Mouse (Mus musculus) urinary bladder, postnatal 25 days (tissue): ENCODE results near the gene Map1s.

Source experiments
- DNase-seq: peaks from one replicate; pipeline ENCODE4 v3.0.0; 2022; ENCODE audit warnings: low spot score

Gene Map1s

GRCm38 (mm10) chr8:70905831-70906736, at the start of gene Map1s:
Gene Map1s (plus strand): TSS chr8:70905932.
- peak; percentile 78 for DNase-seq

DNA sequence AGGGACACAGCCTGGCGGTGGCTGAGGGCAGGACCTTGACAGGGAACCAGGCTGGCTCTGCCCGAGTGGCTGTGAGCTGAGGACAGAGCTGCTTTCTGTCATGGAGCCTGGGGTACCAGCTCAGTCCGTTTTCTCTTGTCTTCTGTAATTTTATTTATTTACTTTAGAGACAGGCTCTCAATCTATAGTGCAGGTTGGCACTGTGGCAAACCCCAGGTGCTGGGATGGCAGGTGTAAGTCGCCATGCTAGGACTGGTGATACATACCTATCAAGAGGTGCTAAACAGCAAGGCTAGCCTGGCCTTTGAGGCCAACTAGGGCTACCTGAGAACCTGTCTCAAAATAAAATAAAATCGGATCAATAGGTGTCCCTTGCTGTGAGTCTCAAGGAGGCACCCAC, 49.7 kb upstream of the Map1s start:
- DNase-seq = no peak

DNA sequence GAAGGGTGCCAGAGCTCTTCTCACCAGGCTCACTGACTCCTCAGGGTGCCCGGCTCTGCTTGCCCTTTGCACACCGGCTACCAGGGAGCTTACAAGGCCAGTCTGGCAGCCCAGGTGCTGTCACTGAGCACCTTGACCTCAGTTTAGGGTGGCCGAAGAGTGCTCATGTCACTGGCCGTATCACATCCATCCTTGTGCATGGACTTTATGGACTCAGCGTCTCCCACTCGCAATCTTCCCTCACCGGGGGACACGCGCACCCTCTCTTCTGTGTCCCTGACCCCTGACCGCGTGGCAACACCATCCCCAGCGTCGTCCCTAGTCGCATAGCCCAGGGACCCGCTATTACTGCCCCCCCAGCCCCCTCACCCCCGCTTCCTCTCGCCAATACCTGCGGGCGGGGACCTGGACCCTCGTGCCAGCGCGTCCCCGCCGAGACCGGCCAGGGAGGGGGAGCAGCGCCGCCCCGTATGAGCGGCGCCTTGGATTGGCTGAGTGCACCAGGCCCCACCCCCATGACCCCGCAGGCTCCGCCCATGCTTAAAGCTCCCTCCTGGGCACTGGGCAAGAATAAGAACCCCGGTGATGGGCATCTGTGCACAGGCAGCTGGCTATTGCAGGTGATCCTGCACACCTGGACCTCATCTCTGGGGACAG, 49.1 kb upstream of the Map1s start:
- peak; percentile 68 for DNase-seq

DNA sequence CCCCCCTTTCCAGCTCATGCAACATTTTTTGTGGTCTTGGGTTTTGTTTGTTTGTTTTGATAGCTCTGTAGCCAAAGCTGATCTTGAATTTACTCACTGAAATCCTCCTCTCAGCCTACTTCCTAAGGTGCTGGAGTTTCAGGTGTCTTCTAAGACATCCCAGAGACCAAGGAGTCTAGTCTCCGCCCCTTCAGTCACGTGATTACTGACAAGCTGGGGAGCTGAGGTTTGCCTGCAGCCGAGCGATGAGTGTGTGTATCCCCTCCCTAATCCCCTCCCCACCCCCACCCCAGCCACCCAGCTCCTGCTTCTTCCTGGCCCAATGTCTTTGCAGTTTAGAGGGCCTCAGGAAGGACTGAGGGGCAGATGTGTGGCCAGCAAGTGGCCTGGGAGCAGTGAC, 48.2 kb upstream of the Map1s start:
- no peak for DNase-seq

DNA sequence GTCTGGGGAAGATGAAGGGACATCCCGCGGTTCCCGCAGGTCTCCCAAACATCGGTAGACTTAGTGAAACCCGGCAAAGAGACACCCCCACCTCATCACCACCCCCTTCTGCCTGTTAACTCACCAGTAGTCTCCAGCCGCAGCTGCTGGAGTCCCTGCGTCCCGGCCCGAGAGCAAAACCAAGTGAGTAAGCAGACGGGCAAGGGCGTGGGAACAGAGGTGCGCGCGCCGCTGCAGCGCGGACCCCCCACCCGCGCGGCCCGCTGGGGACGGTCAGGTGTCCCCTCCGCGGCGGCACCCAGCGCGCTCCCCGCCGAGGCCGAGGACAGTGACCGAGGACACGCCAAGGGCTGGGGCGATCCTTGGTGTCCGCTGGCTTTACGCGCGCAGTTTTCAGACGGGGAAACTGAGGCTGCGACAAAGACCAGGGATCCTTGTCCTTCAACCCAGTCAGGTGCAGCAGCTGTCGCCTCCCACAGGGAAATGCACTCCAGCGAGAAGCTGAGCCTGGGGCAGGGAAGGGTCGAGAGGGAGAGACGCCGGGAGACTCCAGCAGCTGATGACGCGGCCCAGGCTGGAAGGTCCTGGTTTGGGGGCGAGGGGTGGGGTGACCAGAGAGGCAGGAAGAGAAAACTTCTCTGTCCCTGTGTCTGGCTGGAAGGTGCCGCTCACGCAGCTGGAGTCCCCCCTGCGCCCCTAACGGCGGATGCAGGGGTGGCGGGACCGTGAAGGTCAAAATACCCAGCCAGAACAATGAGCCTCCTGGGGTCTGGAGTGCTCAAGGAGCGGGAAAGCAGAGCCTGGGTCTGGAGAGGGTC, 42.7 kb upstream of the Map1s start, which contains the start of gene Kcnn1:
Gene Kcnn1 (minus strand): TSS at position 435 of the 818 bp plus-strand sequence.
- no peak for DNase-seq

DNA sequence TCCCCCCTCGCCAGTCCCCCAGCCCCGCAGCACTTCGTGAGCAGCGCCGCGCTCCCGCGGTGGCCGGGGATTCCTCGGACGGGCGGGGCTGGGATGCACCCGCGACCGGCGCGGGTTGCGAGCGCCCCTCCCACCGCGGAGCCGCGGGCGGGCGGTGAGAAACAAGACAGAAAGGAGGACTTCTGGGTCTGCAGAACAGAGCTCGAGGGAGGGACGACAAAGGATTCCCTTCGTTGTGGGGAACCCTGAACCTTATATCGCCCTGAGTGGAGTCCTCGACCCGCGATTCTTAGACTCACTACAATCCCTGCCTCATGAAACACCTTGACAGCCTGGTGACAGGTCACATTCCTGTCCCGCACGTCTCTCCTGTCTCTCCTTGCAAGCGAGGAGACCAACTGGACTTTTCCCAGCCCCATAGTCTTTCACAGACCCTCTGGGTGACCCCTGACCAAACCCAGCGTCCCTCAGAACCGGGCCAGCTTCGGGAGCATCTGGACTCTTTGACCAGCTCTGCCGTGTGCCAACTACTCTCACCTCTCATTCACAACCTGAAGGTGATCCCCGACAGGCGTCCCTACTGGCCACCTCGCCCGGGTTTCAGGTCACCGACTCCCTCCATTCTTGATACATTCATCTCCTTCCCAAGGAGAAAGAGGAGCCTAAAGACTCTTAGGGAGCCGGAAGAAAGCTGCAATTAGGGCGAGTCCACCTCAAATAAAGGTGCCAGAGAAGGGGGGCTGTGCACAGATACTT, 41.6 kb upstream of the Map1s start:
- DNase-seq = no peak

- DNase-seq = no peak
Observed at GRCm38 (mm10) chr8:70864712-70865221, 41.0 kb upstream of the Map1s start.

- DNase-seq = peak; percentile 97
Observed at GRCm38 (mm10) chr8:70865350-70866000, 40.3 kb upstream of the Map1s start.

DNA sequence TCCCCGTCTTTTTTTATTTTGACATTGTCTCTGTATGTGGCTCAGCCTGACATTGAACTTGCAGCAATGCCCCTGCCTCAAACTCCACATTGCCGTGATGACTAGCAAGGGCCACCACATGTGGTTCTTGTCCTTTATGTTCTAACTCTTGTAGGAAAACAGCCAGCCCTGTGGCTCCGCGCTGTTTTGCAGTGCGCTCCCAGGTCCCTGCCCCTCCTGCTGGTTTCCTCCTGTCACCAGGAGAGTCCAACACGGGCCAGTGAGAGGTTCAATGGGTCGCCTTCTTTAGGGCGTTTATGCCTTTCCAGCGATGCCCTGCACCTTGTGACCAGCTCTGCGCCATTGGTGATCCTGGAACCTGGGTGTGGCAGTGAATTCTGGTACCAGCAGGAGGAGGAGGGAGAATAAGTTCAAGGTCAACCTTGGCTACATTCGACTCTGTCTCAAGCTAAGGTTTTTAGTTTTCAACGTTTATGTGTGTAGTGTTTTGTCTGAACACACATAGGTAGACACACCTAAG, 39.7 kb upstream of the Map1s start:
- no peak for DNase-seq

DNA sequence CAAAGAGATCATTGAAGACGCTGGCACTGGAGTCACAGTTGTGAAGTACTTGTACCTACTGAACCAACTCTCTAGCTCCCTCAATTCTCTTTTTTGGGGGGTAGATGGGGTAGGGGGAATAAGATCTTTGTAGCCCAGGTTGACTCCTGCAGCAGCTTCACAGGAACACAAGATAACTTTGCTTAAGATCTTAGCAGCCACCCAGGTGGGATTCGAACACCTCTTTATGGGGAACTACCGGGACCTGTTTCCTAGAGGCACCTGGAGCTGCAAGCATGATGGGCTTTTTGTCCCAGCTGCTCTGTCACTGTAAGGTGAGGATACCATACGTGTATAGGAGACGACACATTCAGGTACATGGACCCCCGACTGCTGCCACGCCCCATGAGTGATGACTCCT, 39.2 kb upstream of the Map1s start:
- DNase-seq = no peak

DNA sequence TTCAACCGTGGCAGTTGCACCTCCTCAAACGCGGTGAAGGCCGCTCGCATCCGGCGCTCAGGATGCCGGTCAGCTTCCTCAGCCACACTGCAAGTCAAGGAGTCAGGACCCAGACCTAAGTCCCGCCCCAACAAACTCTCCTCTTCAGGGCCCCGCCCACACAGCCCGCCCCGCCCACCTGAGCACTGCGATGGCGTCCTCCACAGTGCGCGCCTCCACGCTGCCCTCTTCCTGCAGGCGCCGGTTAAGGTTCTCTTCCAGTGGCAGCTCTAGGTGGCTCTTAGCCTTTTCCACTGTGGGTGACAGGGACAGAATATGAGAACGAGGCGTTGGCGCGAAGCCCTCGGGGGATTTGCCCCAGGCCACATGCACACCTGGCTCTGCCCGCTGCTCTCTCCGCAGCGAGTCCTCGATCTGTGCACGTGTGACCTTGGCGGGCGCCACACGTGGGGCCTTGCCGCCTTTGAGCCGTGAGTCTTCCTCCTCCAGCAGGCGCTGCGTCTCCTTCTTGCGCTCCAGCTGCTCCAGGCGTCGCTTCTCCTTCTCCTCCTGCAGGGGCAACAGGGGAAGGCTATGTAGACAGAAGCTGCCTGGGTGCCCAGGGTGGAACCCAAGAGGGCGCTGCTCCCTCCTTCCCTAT, 37.1 kb upstream of the Map1s start:
- DNase-seq = no peak

DNA sequence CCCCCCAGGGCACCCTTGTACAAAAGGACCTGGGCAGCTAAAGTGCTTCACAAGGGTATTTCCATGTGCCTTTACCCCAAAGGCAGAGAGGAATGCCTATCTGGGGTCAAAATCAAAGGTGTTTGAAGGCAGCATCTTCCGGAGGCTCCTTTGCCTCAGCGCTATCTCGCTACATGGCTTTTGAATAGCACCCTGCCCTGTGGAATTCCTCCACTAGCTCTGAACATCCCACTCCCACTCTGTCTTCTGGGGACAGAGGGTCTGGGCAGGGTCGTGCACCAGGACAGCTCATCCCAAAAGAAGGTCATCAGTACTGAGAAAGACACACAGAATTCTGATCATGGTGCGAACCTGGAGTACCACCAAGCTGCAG, 36.5 kb upstream of the Map1s start:
- no peak for DNase-seq

DNA sequence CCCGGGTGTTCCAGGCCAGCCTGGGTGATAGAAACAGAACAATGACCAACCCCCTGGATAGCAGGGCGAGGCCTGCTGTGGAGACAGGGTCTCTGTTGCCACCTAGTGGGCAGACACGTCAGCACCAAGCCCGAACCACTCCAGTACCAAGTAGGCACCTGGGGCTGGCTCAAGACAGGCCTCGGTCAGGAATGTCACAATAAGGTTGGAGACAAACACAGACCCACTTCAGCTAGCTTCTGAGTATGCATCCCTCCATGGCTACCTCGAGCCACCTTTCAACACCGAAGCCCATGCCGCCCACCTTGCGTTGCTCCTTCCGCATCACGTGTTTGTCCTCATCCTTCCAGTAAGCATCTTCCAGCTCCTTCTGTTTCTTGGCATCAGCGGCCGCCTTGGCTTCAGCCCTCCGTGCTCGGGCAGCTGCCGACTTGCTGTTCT, 36.1 kb upstream of the Map1s start:
- DNase-seq = peak; percentile 61

GRCm38 (mm10) chr8:70871195-70871807, 34.4 kb upstream of the Map1s start:
- no peak for DNase-seq

GRCm38 (mm10) chr8:70872643-70873363, 32.9 kb upstream of the Map1s start:
- no peak for DNase-seq

- peak; percentile 96 for DNase-seq
Observed at GRCm38 (mm10) chr8:70873364-70873985, 32.3 kb upstream of the Map1s start, which contains the start of gene Ccdc124. Gene Ccdc124 (minus strand): TSS chr8:70873935.

GRCm38 (mm10) chr8:70874441-70874840, 31.3 kb upstream of the Map1s start:
- no peak for DNase-seq

- DNase-seq = no peak
Observed at GRCm38 (mm10) chr8:70876382-70876781, 29.4 kb upstream of the Map1s start.
